Mouse (Mus musculus): Measurements from ENCODE around the gene Tmem43. TPM values are rescaled to one million over a fixed set of nuclear protein-coding genes. Genes with fewer than 3 reads are reported as not detected.
A peak's percentile ranks its signal among the peaks of the same experiment; 100 is the strongest.

The Tmem43 gene
- polyA plus RNA-seq (2015; fragmentation: Nextera tagmentation; extraction: Ambion mirVana): 12.2 and 14.3 TPM in 2 replicates

GRCm38 (mm10) chr6:91472868-91473804 lies at the start of gene Tmem43, which contains the start of gene Chchd4:
Tmem43 (plus strand) TSS chr6:91473703.
Chchd4 (minus strand) TSS chr6:91473546.
- ATAC-seq (ENCODE audit: low read depth): peak; percentile 97
- Histone ChIP-seq H3K9me3 (replicated peaks) (no peaks in the 10 kb centered on the region), H3K27ac (peak within 1 kb of the TSS; percentile 87), H3K4me3 (replicated peaks) (peak within 1 kb of the TSS; percentile 92), H3K4me1 (replicated peaks) (peaks cover 53% of the 10 kb centered on the region), H3K4me2 (peak within 1 kb of the TSS; percentile 95), H3K9ac (peak within 1 kb of the TSS; percentile 93), H3K36me3 (peaks cover 37% of the 10 kb centered on the region), H3K27me3 (no peaks in the 10 kb centered on the region)
- DNase-seq: peak; percentile 99
- under 1% methylated on average over 74 of the region's 74 CpGs for WGBS (ENCODE audit: insufficient replicate concordance)

- ATAC-seq (ENCODE audit: low read depth): no peak
- no peak overlapping the region for H3K9ac ChIP-seq
- no peaks in the 10 kb centered on the region for H3K9me3 ChIP-seq (replicated peaks)
- H3K36me3 ChIP-seq: no peaks in the 10 kb centered on the region
- H3K4me2 ChIP-seq: no peak overlapping the region
- H3K27ac ChIP-seq: no peak overlapping the region
- 0 out of 2 replicates have a peak, but pooled peaks cover 6% of the 10 kb centered on the region for H3K27me3 ChIP-seq
- WGBS (ENCODE audit: insufficient replicate concordance): 52% methylated on average over 4 of the region's 4 CpGs
- no peak overlapping the region for H3K4me3 ChIP-seq (replicated peaks)
- DNase-seq: no peak
- H3K4me1 ChIP-seq (replicated peaks): no peaks in the 10 kb centered on the region
Observed at GRCm38 (mm10) chr6:91424151-91424550, 49.4 kb upstream of the Tmem43 start.

GRCm38 (mm10) chr6:91440474-91441144 lies 32.9 kb upstream of the Tmem43 start:
- Histone ChIP-seq H3K9ac (peak overlapping the region; percentile 77), H3K27me3 (peaks cover 36% of the 10 kb centered on the region), H3K9me3 (replicated peaks) (no peaks in the 10 kb centered on the region), H3K4me3 (replicated peaks) (peak overlapping the region; percentile 72), H3K27ac (peak overlapping the region; percentile 73), H3K36me3 (no peaks in the 10 kb centered on the region), H3K4me2 (peak overlapping the region; percentile 86), H3K4me1 (replicated peaks) (peaks cover 24% of the 10 kb centered on the region)
- WGBS (ENCODE audit: insufficient replicate concordance): 2% methylated on average over 30 of the region's 30 CpGs
- peak; percentile 91 for ATAC-seq (ENCODE audit: low read depth)
- peak; percentile 89 for DNase-seq

- no peaks in the 10 kb centered on the region for H3K9me3 ChIP-seq (replicated peaks)
- peak; percentile 37 for DNase-seq
- WGBS (ENCODE audit: insufficient replicate concordance): 2% methylated on average over 19 of the region's 19 CpGs
- peak overlapping the region; percentile 86 for H3K4me2 ChIP-seq
- peaks cover 24% of the 10 kb centered on the region for H3K4me1 ChIP-seq (replicated peaks)
- peak overlapping the region; percentile 72 for H3K4me3 ChIP-seq (replicated peaks)
- H3K9ac ChIP-seq: peak overlapping the region; percentile 77
- peak; percentile 60 for ATAC-seq (ENCODE audit: low read depth)
- no peaks in the 10 kb centered on the region for H3K36me3 ChIP-seq
- H3K27ac ChIP-seq: peak overlapping the region; percentile 73
- H3K27me3 ChIP-seq: peaks cover 31% of the 10 kb centered on the region
Observed at GRCm38 (mm10) chr6:91441145-91441662, 32.3 kb upstream of the Tmem43 start.

DNA sequence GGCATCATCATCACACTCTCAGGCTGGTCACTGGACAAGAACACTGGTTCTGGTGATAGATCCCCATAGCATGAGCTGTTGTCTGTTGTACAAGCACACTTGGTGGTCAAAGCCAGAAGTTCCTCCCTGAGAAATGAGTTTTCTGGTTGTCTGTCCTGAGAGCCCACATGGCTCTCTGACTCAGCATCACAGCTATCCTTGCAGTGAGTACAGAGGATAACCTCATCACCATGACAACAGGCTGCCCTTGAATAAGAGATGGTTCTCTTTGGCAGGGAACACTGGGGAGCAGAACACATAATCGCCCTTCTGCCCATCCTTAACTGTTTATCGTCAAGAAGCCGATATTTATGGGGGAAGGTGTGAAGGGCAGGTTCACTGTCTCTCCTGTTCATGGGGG lies 28.2 kb upstream of the Tmem43 start:
- DNase-seq (no peak), ATAC-seq (ENCODE audit: low read depth) (no peak)
- no peaks in the 10 kb centered on the region for H3K36me3 ChIP-seq
- no peak overlapping the region for H3K4me3 ChIP-seq (replicated peaks)
- peaks cover 7% of the 10 kb centered on the region; the same call in 1 of the 2 replicates for H3K27me3 ChIP-seq
- no peak overlapping the region for H3K4me2 ChIP-seq
- no peak overlapping the region for H3K9ac ChIP-seq
- no peaks in the 10 kb centered on the region for H3K9me3 ChIP-seq (replicated peaks)
- H3K27ac ChIP-seq: no peak overlapping the region
- WGBS (ENCODE audit: insufficient replicate concordance): 64% methylated on average over 3 of the region's 3 CpGs
- H3K4me1 ChIP-seq (replicated peaks): peaks cover 35% of the 10 kb centered on the region

DNA sequence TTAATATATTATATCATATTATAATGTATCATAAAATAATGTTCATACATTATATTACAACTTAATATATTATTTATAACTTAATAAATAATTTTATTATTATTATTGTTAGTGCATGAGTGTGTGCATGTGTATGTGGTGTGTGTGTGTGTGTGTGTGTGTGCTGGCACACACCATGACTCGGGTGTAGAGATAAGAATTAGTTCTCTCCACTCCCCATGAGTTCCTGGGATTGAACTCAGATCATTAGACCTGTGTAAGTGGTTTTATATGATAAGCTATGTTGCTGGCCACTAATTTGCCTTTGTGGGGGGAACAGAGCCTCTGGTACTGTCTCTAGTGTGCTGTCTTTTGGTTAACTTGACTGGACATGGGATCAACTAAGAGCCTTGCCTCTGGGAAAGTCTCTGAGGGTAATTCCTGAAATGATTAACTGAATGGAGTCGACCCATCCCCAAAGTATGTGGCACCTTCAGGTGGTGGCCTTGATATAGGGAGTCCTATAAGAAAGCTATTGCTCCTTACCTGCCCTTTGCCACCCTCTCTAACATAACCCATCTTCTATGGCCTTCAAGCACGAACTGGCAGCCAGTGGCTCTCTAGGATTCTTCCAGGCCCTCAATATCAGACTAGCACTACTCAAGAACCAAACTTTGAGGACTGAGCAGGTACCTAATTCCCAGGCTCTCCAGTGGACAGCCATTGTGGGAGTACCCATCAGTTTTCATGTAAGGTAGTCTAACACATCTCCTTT lies 23.9 kb upstream of the Tmem43 start:
- WGBS (ENCODE audit: insufficient replicate concordance): 30% methylated on average over 3 of the region's 3 CpGs
- H3K4me1 ChIP-seq (replicated peaks): peaks cover 18% of the 10 kb centered on the region
- peak overlapping the region; percentile 54 for H3K27ac ChIP-seq

DNA sequence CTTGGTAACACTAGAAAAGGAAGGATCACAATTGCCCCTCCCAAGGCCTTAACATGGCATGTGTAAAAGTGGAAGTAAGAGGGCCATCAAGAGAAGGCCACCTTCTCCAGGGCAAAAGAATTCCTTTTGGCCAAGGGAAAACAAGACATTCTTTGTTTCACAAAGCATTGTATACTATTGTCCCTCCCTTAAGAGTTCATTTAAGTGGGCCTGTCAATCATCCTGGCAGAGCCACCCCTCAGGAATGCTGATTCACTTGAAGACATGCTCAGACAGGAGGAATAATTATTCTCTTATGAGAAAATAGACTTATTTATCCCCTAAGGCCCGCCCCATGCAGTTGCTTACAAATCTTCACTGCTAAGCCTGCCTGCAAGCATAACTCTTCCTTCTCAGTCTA lies 21.4 kb upstream of the Tmem43 start:
- H3K9ac ChIP-seq: no peak overlapping the region
- WGBS (ENCODE audit: insufficient replicate concordance): 40% methylated on average over 1 of the region's 1 CpGs
- H3K4me2 ChIP-seq: no peak overlapping the region
- H3K27me3 ChIP-seq: no peaks in the 10 kb centered on the region
- H3K27ac ChIP-seq: no peak overlapping the region
- H3K36me3 ChIP-seq: no peaks in the 10 kb centered on the region
- no peaks in the 10 kb centered on the region for H3K9me3 ChIP-seq (replicated peaks)
- ATAC-seq (ENCODE audit: low read depth) (no peak), DNase-seq (no peak)
- H3K4me1 ChIP-seq (replicated peaks): peaks cover 18% of the 10 kb centered on the region
- no peak overlapping the region for H3K4me3 ChIP-seq (replicated peaks)

More for the DNA sequence above, 23.9 kb upstream of the Tmem43 start:
- ATAC-seq (ENCODE audit: low read depth): peak; percentile 94
- Histone ChIP-seq H3K27me3 (peaks cover 7% of the 10 kb centered on the region; the same call in 1 of the 2 replicates), H3K9me3 (replicated peaks) (no peaks in the 10 kb centered on the region), H3K36me3 (no peaks in the 10 kb centered on the region), H3K9ac (0 out of 2 replicates have a peak overlapping the region, but pooled peaks have one; percentile 23), H3K4me2 (peak overlapping the region; percentile 30), H3K4me3 (replicated peaks) (no peak overlapping the region)
- no peak for DNase-seq

- no peak overlapping the region for H3K9ac ChIP-seq
- peaks cover 9% of the 10 kb centered on the region for H3K4me1 ChIP-seq (replicated peaks)
- 54% methylated on average over 5 of the region's 5 CpGs for WGBS (ENCODE audit: insufficient replicate concordance)
- H3K4me2 ChIP-seq: no peak overlapping the region
- H3K36me3 ChIP-seq: no peaks in the 10 kb centered on the region
- 0 out of 2 replicates have a peak, but pooled peaks cover 2% of the 10 kb centered on the region for H3K27me3 ChIP-seq
- H3K9me3 ChIP-seq (replicated peaks): no peaks in the 10 kb centered on the region
- no peak overlapping the region for H3K4me3 ChIP-seq (replicated peaks)
- H3K27ac ChIP-seq: no peak overlapping the region
- no peak for ATAC-seq (ENCODE audit: low read depth)
- no peak for DNase-seq
Observed at GRCm38 (mm10) chr6:91454546-91454945, 19.0 kb upstream of the Tmem43 start.

GRCm38 (mm10) chr6:91459471-91459870 lies 14.0 kb upstream of the Tmem43 start:
- Histone ChIP-seq H3K9ac (no peak overlapping the region), H3K36me3 (peaks cover 18% of the 10 kb centered on the region), H3K4me2 (no peak overlapping the region), H3K27me3 (0 out of 2 replicates have a peak, but pooled peaks cover 2% of the 10 kb centered on the region), H3K4me1 (replicated peaks) (no peaks in the 10 kb centered on the region), H3K9me3 (replicated peaks) (no peaks in the 10 kb centered on the region), H3K4me3 (replicated peaks) (no peak overlapping the region), H3K27ac (no peak overlapping the region)
- ATAC-seq (ENCODE audit: low read depth) (no peak), DNase-seq (no peak)
- 53% methylated on average over 1 of the region's 1 CpGs for WGBS (ENCODE audit: insufficient replicate concordance)

- peaks cover 75% of the 10 kb centered on the region for H3K36me3 ChIP-seq
- 71% methylated on average over 2 of the region's 2 CpGs for WGBS (ENCODE audit: insufficient replicate concordance)
- H3K27ac ChIP-seq: no peak overlapping the region
- H3K4me3 ChIP-seq (replicated peaks): no peak overlapping the region
- H3K4me1 ChIP-seq (replicated peaks): peaks cover 12% of the 10 kb centered on the region
- no peak overlapping the region for H3K9ac ChIP-seq
- DNase-seq: no peak
- no peaks in the 10 kb centered on the region for H3K9me3 ChIP-seq (replicated peaks)
- H3K4me2 ChIP-seq: no peak overlapping the region
- peak; percentile 22; the same call in 1 of the 2 replicates for ATAC-seq (ENCODE audit: low read depth)
- H3K27me3 ChIP-seq: no peaks in the 10 kb centered on the region
Observed at GRCm38 (mm10) chr6:91465756-91466155, 7.7 kb upstream of the Tmem43 start.
